Mouse (Mus musculus) intestine, embryonic 16.5 days (tissue): ENCODE data around the gene Ankrd12. TPM values are rescaled to one million over a fixed set of nuclear protein-coding genes. Genes with fewer than 3 reads are reported as not detected.

ENCODE experiments used
- polyA plus RNA-seq: library from polyadenylated mRNA; unstranded; fragments of >200 nt; fragmentation: Nextera tagmentation; extraction: Ambion mirVana; gene quantifications from 2 replicates; pipeline ENCODE4 v1.2.1, GENCODE M21; 2015

Gene Ankrd12
- polyA plus RNA-seq, 1 experiment from 2014 or later, result 24.4 TPM

Other genes starting within 250 kb of the Ankrd12 start
- 67.5 and 71.1 TPM in 2 replicates for gene Ralbp1, start 191.3 kb downstream of the Ankrd12 start, polyA plus RNA-seq
- 61.7 and 63.1 TPM in 2 replicates for gene Twsg1, start 125.9 kb downstream of the Ankrd12 start, polyA plus RNA-seq
- gene Ndufv2, start 24.5 kb upstream of the Ankrd12 start, polyA plus RNA-seq, result 442 and 463 TPM in 2 replicates
- gene Washc1, start 34.5 kb upstream of the Ankrd12 start, polyA plus RNA-seq, result 41.1 and 41.9 TPM in 2 replicates
- 12.9 and 13.1 TPM in 2 replicates for gene Ddx11, start 46.4 kb upstream of the Ankrd12 start, polyA plus RNA-seq